Mouse (Mus musculus) heart, postnatal 0 days (tissue): ENCODE data around the gene Lmod2.

Source experiments
- CTCF ChIP-seq: IDR thresholded peaks from 2 replicates; pipeline ENCODE4 v1.5.1; 2016; ENCODE audit warnings: antibody characterized with exemption, control low read depth, low read depth
- EP300 ChIP-seq: IDR thresholded peaks from 2 replicates; pipeline ENCODE4 v1.6.1; 2016; ENCODE audit warnings: antibody characterized with exemption, low read depth

DNA sequence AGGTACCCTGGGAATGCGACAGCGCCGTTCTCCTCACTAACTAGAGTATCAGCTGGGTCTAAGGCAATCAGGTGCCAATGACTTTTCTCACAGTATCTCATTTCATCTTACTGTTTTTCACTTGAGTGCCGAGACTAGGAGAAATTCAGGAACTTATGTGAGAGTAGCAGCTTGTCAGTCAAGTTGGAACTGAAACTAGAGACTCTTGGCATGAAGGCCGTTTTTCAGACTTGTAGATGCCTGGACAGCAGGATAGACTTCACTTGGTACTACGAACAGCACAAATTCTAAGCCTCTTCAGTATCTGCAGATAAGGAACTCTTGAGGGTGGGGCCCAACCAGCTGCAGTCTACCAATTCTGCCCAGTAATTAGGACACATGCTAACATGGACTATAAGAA lies 2.6 kb downstream of the Lmod2 start:
- no peak for TF ChIP-seq CTCF
- TF ChIP-seq EP300 = no peak
